Mouse (Mus musculus) E14TG2a.4 (cell line): Measurements from ENCODE around the gene Srarp.

ENCODE experiments used
- H3K27me3 ChIP-seq: 2 replicates; pipeline ENCODE4 v1.6.1; 2014; ENCODE audit warnings: low read length, control low read depth; ENCODE audit not compliant: insufficient read depth
- H3K36me3 ChIP-seq: 2 replicates; pipeline ENCODE4 v1.6.1; 2014; ENCODE audit warnings: low read length, control low read depth; ENCODE audit not compliant: insufficient read depth
- H3K4me1 ChIP-seq: replicated peaks from 2 replicates; pipeline ENCODE4 v1.6.1; 2014; ENCODE audit warnings: low read depth, low read length, control low read depth
- H3K4me3 ChIP-seq: replicated peaks from 2 replicates; pipeline ENCODE4 v1.5.1; 2014; ENCODE audit warnings: mild to moderate bottlenecking, low read length
- H3K9me3 ChIP-seq: 2 replicates; pipeline ENCODE4 v1.6.1; 2014; ENCODE audit warnings: low read length, control low read depth
- CTCF ChIP-seq: conservative IDR thresholded peaks from 2 replicates; pipeline ENCODE4 v1.5.1; 2014; ENCODE audit warnings: low read length
- NANOG ChIP-seq: IDR thresholded peaks from 2 replicates; pipeline ENCODE4 v1.6.1; 2014; ENCODE audit warnings: borderline replicate concordance, low read length, mixed read lengths
- POU5F1 ChIP-seq: IDR thresholded peaks from 2 replicates; pipeline ENCODE4 v1.6.1; 2014; ENCODE audit warnings: low read length, borderline replicate concordance

Gene Srarp

DNA sequence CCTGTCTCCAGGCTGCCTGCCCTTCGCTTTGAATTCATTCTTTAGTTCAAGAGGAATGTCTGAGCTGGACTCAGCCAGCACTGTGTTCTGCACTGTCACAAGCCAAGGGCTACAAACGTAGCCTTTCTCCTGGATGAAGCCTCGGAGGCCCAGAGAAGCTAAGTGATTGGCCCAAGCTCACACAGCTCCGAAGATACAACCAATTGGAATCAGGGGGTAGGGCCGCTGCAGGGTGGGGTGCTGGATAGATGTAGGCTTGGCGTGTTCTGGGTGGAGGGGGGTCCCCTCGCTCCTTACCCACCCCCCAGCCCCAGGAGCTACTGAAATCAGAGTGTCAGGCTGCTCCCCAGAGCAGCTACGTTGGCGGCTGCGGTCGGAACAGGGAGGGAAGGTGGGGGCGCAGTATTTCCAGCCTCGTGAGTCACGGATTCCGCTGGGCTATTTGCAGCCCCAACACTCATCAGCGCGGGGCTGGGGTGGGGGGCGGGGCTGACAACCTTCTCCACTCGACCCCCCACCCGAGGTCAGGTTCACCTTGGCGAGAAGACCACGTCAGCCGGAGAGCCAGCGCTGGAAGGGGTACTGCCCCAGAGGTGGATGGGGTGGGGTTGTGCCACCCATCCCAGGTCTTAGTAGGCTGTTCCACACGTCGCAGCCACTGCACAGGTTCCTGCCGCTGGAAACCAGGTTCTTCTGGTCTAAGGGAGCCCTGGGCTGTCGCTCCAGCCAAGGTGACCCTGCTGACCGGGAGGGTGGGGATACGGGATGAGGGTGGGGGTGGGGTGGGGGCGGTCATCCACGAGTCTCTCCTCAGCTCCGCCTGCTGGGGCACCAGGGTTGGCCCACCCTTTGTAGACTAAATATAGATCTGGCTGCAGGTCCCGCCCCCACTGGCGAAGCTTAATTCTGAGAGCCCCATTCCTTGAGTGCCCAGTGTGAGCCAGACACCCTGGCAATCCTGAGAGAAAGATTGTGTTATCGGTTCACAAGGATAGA lies 10.1 kb downstream of the Srarp start:
- H3K9me3 ChIP-seq: no peaks in the 10 kb centered on the region
- TF ChIP-seq POU5F1 (no peak), CTCF (no peak), NANOG (no peak)
- no peaks in the 10 kb centered on the region for H3K36me3 ChIP-seq
- H3K4me1 ChIP-seq: peaks cover 44% of the 10 kb centered on the region
- peak overlapping the region; percentile 68 for H3K4me3 ChIP-seq
- H3K27me3 ChIP-seq: peaks cover 23% of the 10 kb centered on the region

- H3K4me1 ChIP-seq: peaks cover 53% of the 10 kb centered on the region
- H3K27me3 ChIP-seq: peaks cover 23% of the 10 kb centered on the region
- no peaks in the 10 kb centered on the region for H3K36me3 ChIP-seq
- no peak overlapping the region for H3K4me3 ChIP-seq
- no peak for TF ChIP-seq CTCF
- no peak for TF ChIP-seq POU5F1
- TF ChIP-seq NANOG: no peak
- H3K9me3 ChIP-seq: no peaks in the 10 kb centered on the region
Measured at GRCm38 (mm10) chr4:141423691-141424431, 12.0 kb downstream of the Srarp start.

DNA sequence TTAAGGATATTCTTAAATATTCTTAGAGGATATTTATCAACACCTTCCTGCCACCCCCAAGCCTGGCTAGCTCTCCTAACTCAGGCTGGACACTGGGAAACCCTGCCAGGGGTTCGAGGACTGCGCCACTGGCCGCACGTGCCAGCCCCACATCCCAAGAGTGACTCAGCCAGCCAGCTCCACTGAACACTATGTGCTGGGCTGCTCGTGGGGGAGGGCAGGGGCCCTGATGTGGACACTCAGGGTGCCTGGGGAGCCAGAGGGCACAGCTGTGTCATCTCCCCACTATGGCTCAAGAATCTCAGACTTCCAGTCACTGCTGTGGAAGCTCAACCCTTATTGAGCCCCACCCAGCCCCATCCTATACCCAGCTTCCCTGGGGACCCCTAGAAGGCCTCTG lies 12.6 kb downstream of the Srarp start:
- Histone ChIP-seq H3K4me1 (peaks cover 53% of the 10 kb centered on the region), H3K9me3 (no peaks in the 10 kb centered on the region), H3K36me3 (no peaks in the 10 kb centered on the region), H3K4me3 (no peak overlapping the region), H3K27me3 (peaks cover 23% of the 10 kb centered on the region)
- TF ChIP-seq POU5F1 (no peak), CTCF (no peak), NANOG (no peak)

DNA sequence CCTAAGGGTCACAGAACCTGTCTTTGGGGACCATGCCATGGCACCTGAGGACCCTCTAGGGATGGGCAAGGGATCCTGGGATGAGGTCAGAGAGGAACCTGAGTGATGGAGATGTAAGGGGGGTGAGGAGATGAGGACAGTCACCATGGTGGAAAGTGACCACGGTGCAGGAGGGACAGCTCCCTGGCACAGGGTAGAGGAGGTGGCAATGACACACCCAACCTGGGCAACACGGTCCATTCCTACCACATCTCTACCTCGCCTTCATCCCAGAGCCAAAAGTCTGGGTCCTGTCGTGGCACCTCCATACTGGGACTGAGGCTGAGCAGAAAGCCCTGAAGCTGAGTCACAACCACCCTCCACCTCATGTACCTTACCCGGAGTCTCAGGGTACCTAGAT lies 13.1 kb downstream of the Srarp start:
- TF ChIP-seq POU5F1: no peak
- no peak for TF ChIP-seq CTCF
- no peak for TF ChIP-seq NANOG

DNA sequence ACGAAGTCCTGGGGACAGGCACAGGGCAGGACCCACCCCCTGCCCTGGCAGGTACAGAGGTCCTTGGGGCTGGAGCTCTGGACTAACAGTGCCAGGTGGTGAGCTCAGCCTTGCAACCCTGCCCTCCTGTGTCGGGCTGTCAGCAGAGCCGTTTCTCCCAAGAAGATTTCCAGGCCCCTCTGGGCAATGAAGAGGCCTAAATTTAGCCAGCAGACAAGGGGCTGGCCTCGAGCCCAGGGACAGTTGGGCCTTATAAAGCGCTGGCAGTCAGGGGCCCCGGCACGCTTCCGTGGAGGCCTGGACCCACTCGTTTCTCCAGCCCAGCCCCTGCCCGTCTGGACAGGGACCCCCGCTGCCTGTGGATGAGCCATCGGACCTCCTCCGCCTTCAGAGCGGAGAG lies 14.5 kb downstream of the Srarp start:
- H3K4me1 ChIP-seq: peaks cover 35% of the 10 kb centered on the region
- no peak for TF ChIP-seq NANOG
- no peak for TF ChIP-seq POU5F1
- no peak for TF ChIP-seq CTCF
- no peaks in the 10 kb centered on the region for H3K9me3 ChIP-seq
- H3K36me3 ChIP-seq: no peaks in the 10 kb centered on the region
- H3K27me3 ChIP-seq: peaks cover 23% of the 10 kb centered on the region
- no peak overlapping the region; the same call in 1 of the 2 replicates for H3K4me3 ChIP-seq

More for the DNA sequence above, 13.1 kb downstream of the Srarp start:
- no peaks in the 10 kb centered on the region for H3K9me3 ChIP-seq
- no peaks in the 10 kb centered on the region for H3K36me3 ChIP-seq
- peaks cover 49% of the 10 kb centered on the region for H3K4me1 ChIP-seq
- no peak overlapping the region for H3K4me3 ChIP-seq
- peaks cover 23% of the 10 kb centered on the region for H3K27me3 ChIP-seq

GRCm38 (mm10) chr4:141420886-141421285 lies 15.0 kb downstream of the Srarp start:
- H3K9me3 ChIP-seq: no peaks in the 10 kb centered on the region
- peaks cover 32% of the 10 kb centered on the region for H3K4me1 ChIP-seq

GRCm38 (mm10) chr4:141420192-141420829 lies 15.6 kb downstream of the Srarp start, which contains the start of gene Hspb7:
Hspb7 (plus strand) TSS chr4:141420779.
- Histone ChIP-seq H3K4me3 (no peak within 1 kb of the TSS; the same call in 1 of the 2 replicates), H3K27me3 (peaks cover 34% of the 10 kb centered on the region), H3K4me1 (peaks cover 31% of the 10 kb centered on the region), H3K9me3 (no peaks in the 10 kb centered on the region), H3K36me3 (no peaks in the 10 kb centered on the region)
- TF ChIP-seq CTCF (no peak), POU5F1 (no peak), NANOG (no peak)

More at GRCm38 (mm10) chr4:141420886-141421285, 15.0 kb downstream of the Srarp start:
- Histone ChIP-seq H3K36me3 (no peaks in the 10 kb centered on the region), H3K4me3 (no peak overlapping the region; the same call in 1 of the 2 replicates), H3K27me3 (peaks cover 28% of the 10 kb centered on the region)
- TF ChIP-seq CTCF (no peak), NANOG (no peak), POU5F1 (no peak)
